Mouse (Mus musculus) C2C12 (cell line): ENCODE data around the gene Dhx30. TPM values are rescaled to one million over a fixed set of nuclear protein-coding genes. Genes with fewer than 3 reads are reported as not detected.

Experiments used
- H3K27me3 ChIP-seq: one replicate; pipeline ENCODE4 v1.6.1; 2011; ENCODE audit not compliant: control insufficient read depth, insufficient read depth, insufficient read length
- H3K36me3 ChIP-seq: one replicate; pipeline ENCODE4 v1.6.1; 2011; ENCODE audit not compliant: control insufficient read depth, insufficient read depth
- H3K4me3 ChIP-seq: one replicate; pipeline ENCODE4 v1.5.1; 2011; ENCODE audit warnings: mild to moderate bottlenecking, control low read depth; ENCODE audit not compliant: poor library complexity, insufficient read depth, severe bottlenecking
- H3K79me2 ChIP-seq: one replicate; pipeline ENCODE4 v1.6.1; 2011; ENCODE audit not compliant: control insufficient read depth, insufficient read depth
- H3K79me3 ChIP-seq: one replicate; pipeline ENCODE4 v1.6.1; 2011; ENCODE audit warnings: low read depth, control low read depth
- H3ac ChIP-seq: one replicate; pipeline ENCODE3; 2011; ENCODE audit warnings: low read depth; ENCODE audit not compliant: control insufficient read depth, insufficient read length
- CEBPB ChIP-seq: IDR thresholded peaks from one replicate; pipeline ENCODE4 v1.6.1; 2011; ENCODE audit warnings: low read depth, mild to moderate bottlenecking, control low read depth, moderate library complexity
- CTCF ChIP-seq: IDR thresholded peaks from one replicate; pipeline ENCODE4 v1.5.1; 2011; ENCODE audit not compliant: control insufficient read depth, insufficient read depth, insufficient read length
- FOSL1 ChIP-seq: IDR thresholded peaks from one replicate; pipeline ENCODE4 v1.8.0; 2011; ENCODE audit warnings: mild to moderate bottlenecking, low read length; ENCODE audit not compliant: poor library complexity, insufficient read depth, severe bottlenecking
- MAX ChIP-seq: IDR thresholded peaks from one replicate; pipeline ENCODE4 v1.6.1; 2011; ENCODE audit warnings: mild to moderate bottlenecking, control low read depth
- MYOD1 ChIP-seq: IDR thresholded peaks from one replicate; pipeline ENCODE4 v1.6.1; 2011; ENCODE audit warnings: low read depth; ENCODE audit not compliant: control insufficient read depth, insufficient read length
- MYOG ChIP-seq: IDR thresholded peaks from one replicate; pipeline ENCODE4 v1.6.1; 2011; ENCODE audit not compliant: control insufficient read depth, insufficient read length; ENCODE audit errors: extremely low read depth
- USF1 ChIP-seq: IDR thresholded peaks from one replicate; pipeline ENCODE4 v1.6.1; 2011; ENCODE audit warnings: low read depth, mild to moderate bottlenecking, control low read depth, moderate library complexity
- polyA plus RNA-seq: library from polyadenylated mRNA; unstranded; fragments of >200 nt; fragmentation: generic; extraction: Trizol; gene quantifications from one replicate; pipeline ENCODE4 v1.2.1, GENCODE M21; 2012; ENCODE audit warnings: missing spikeins

Gene Dhx30
- polyA plus RNA-seq, 1 experiment: 93.2 TPM

GRCm38 (mm10) chr9:110100627-110101600 lies 16.7 kb downstream of the Dhx30 start:
- Histone ChIP-seq H3K79me2 (peaks cover 22% of the 10 kb centered on the region), H3ac (peak overlapping the region; percentile 79), H3K4me3 (peak overlapping the region; percentile 68), H3K27me3 (no peaks in the 10 kb centered on the region), H3K79me3 (peaks cover 16% of the 10 kb centered on the region), H3K36me3 (peaks cover 34% of the 10 kb centered on the region)
- TF ChIP-seq USF1 (no peak), CEBPB (no peak), FOSL1 (no peak), MYOG (no peak), CTCF (peak; percentile 96), MYOD1 (no peak), MAX (peak; percentile 20)

- H3K79me3 ChIP-seq: peaks cover 16% of the 10 kb centered on the region
- no peak overlapping the region for H3ac ChIP-seq
- H3K79me2 ChIP-seq: peaks cover 34% of the 10 kb centered on the region
- TF ChIP-seq FOSL1 (no peak), MYOG (no peak), MAX (no peak), USF1 (no peak), CTCF (no peak), CEBPB (no peak), MYOD1 (no peak)
- peaks cover 33% of the 10 kb centered on the region for H3K36me3 ChIP-seq
- H3K27me3 ChIP-seq: no peaks in the 10 kb centered on the region
- H3K4me3 ChIP-seq: no peak overlapping the region
Measured at GRCm38 (mm10) chr9:110097791-110098190, 19.8 kb downstream of the Dhx30 start.

GRCm38 (mm10) chr9:110094761-110095160 lies 22.9 kb downstream of the Dhx30 start:
- no peak for TF ChIP-seq MYOD1
- TF ChIP-seq USF1: no peak
- TF ChIP-seq MYOG: no peak
- no peak for TF ChIP-seq MAX
- no peak for TF ChIP-seq FOSL1
- TF ChIP-seq CEBPB: no peak
- no peak for TF ChIP-seq CTCF
- H3K36me3 ChIP-seq: peaks cover 63% of the 10 kb centered on the region
- no peaks in the 10 kb centered on the region for H3K27me3 ChIP-seq

DNA sequence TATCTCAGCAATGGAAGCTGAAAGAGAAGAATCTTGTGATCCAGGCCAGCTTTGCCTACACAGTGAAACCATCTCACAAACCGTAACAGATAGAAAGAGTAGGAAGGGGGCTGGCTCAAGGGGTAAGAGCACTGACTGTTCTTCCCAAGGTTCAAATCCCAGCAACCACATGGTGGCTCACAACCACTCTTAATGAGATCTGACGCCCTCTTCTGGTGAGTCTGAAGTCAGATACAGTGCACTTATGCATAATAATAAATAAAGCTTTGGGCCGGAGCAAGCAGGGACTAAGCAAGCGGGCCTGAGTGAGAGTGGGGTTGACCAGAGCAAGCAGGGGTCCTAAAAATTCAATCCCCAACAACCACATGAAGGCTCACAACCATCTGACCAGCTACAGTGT lies 24.3 kb downstream of the Dhx30 start:
- peaks cover 12% of the 10 kb centered on the region for H3K79me2 ChIP-seq
- no peak overlapping the region for H3K4me3 ChIP-seq
- TF ChIP-seq CTCF (no peak), MAX (no peak), USF1 (no peak), MYOD1 (no peak)
- no peaks in the 10 kb centered on the region for H3K27me3 ChIP-seq
- H3ac ChIP-seq: no peak overlapping the region
- no peaks in the 10 kb centered on the region for H3K79me3 ChIP-seq
- H3K36me3 ChIP-seq: peaks cover 67% of the 10 kb centered on the region

More at GRCm38 (mm10) chr9:110094761-110095160, 22.9 kb downstream of the Dhx30 start:
- Histone ChIP-seq H3K79me3 (peaks cover 9% of the 10 kb centered on the region), H3K4me3 (no peak overlapping the region), H3K79me2 (peaks cover 23% of the 10 kb centered on the region), H3ac (no peak overlapping the region)

DNA sequence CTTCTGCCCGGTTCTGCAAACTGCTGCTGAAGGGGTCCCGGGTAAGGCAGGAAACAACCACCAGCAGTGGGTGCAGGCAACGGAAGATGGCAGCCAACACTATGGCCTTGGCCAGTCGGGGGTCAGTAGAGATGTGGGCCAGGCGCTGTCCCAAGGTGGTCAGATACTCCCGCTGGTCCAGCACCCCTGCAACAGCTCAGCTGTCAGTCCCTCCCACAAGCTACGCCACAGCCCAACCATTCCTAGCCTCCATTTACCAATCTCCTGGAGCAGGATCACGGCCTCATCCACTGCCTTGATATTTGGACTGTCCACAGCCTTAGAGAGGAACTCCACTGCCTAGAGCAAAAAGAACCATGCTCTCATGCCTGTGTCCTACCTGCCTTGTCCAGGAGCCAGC lies 31.9 kb downstream of the Dhx30 start:
- no peaks in the 10 kb centered on the region for H3K79me3 ChIP-seq
- TF ChIP-seq FOSL1 (no peak), MYOD1 (no peak), MYOG (no peak)
- H3K4me3 ChIP-seq: no peak overlapping the region
- H3K79me2 ChIP-seq: no peaks in the 10 kb centered on the region
- H3K27me3 ChIP-seq: no peaks in the 10 kb centered on the region
- no peak overlapping the region for H3ac ChIP-seq
- peaks cover 75% of the 10 kb centered on the region for H3K36me3 ChIP-seq
